Mouse (Mus musculus) neutrophil, adult 5-6 weeks (primary cell): ENCODE data around the gene Cplane1. TPM values are rescaled to one million over a fixed set of nuclear protein-coding genes. Genes with fewer than 3 reads are reported as not detected.

ENCODE experiments used
- ATAC-seq: fragments of 151-379, 151-347 bp; 2 replicates; pipeline ENCODE4 v1.8.0; 2017; ENCODE audit warnings: mild to moderate bottlenecking, moderate TSS enrichment; ENCODE audit not compliant: insufficient number of reproducible peaks, poor library complexity, low FRiP score, severe bottlenecking; ENCODE audit errors: extremely low read depth
- total RNA-seq: library from RNA; stranded (forward); fragments of 200-1000 nt; gene quantifications from 2 replicates; pipeline ENCODE4 v1.2.3, GENCODE M21; 2017

The Cplane1 gene
- total RNA-seq, 1 experiment from 2014 or later: 13.5 TPM

DNA sequence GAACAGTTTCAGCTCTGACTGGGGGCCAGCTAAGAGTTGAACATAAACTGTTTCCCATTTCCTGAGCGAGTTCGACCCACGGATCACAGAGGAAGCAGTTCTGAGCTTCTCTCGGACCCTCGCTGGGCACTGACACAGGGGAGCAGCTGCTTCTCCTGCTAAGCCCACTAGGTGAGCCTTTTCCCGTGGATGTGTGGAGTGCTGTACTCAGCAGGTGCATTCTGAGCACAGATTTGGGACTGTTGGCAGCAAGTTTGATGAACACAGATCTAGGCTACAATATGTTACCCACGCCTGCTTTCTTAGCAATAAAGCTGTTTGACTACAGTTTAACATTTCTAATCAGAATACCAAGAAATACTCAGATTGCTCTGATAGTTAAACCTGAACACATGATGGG lies 112.8 kb downstream of the Cplane1 start:
- no peak for ATAC-seq

DNA sequence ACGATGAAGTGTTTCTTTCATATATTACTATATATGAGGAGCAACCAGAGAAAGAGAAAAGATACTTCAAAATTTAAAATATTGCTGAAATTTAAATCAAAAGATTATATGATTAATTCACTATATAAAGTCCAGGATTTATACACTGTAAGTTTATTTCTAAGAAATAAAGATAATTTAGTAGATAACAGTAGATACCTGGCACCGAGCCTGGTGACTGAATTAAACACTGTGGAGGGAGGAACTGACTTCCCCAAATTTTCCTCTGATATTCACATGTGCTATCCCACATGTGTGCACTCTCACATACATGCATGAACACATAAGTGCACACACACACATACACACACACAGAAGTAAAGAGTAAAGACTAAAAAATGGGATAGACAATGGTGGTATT lies 113.2 kb downstream of the Cplane1 start:
- no peak for ATAC-seq

- no peak for ATAC-seq
These were observed 122.3 kb downstream of the Cplane1 start for GRCm38 (mm10) chr15:8291251-8291650.

DNA sequence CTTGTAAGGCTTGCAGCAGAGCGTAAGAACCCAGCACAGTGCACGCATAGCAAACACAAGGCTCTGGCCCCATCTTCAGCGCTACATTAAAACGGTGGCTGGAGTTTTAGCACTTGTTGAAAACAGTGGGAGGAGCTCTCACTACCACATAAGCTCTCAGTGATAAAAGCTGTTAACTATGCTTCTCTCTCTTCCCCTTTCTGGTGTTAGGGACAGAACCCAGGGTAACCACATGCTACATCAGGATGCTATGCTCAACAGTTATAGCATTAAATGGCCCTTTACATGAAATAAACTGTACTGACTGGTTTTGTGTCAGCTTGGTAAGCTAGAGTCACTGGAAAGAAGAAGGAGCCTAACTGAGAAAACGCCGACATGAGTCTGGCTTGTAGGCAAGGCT lies 125.2 kb downstream of the Cplane1 start:
- no peak for ATAC-seq

DNA sequence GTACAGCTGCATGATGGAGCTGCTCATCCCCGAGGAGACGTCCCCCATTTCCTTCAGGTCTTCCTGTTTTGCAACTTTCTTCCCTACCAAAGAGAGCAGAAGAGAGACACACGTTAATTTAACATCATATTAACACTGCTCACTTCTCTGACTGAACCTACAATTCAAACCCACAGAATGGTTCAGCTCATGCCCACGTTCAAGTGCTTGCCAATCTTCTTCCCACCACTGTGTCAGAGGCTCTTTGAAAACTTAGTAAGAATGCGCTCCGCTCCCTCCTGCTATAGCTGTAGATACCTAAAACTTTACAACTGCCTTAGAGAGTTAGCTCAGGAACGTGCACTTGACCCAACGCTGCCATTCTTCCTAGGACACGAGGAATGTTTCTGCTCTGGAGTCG lies 134.0 kb downstream of the Cplane1 start:
- ATAC-seq: no peak

DNA sequence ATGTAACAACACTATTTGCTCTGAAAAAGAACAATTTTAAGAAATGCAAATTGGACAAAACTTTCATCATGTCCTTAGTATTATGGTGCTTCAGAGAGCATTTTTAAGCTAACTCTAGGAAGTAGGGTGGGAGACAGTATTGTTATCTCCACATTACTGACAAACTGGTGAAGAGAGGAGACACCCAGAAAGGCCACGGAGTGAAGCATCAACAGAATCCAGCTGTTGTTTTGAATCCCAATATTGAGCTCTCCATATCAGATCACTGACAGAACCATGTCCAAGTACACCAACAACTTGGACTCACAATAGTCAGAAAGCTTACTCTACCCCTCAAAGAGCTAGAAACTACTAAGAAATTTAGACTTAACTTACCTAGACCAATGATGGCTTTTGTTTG lies 136.6 kb downstream of the Cplane1 start:
- no peak for ATAC-seq

DNA sequence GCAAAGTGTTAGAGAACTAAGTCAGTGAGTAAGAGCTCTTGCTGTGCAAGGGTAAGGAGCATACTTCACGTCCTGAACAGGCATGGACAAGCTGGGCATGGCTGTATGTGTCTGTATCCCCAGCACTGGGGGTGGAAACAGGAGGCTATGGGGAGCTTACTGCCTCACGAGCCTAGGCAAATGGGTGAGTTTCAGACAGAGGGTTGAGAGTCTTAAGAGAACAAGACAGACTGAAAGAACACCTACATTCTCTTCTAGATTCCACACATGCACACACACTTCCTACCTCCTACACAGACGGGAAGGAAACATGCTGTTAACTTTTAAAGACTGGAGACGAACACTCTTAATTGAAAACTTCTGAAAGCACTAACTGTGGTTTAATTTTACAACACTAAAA lies 148.5 kb downstream of the Cplane1 start:
- ATAC-seq: no peak

- ATAC-seq: no peak
These were observed 150.3 kb downstream of the Cplane1 start for GRCm38 (mm10) chr15:8319191-8319590.

Other genes starting within 250 kb of the Cplane1 start
- gene Wdr70, start 69.9 kb upstream of the Cplane1 start, total RNA-seq: 30.0 and 32.8 TPM in 2 replicates
- 30.0 and 31.8 TPM in 2 replicates for gene Nup155, start 59.8 kb upstream of the Cplane1 start, total RNA-seq